Mouse (Mus musculus): ENCODE results near the gene Ttn. TPM values are rescaled to one million over a fixed set of nuclear protein-coding genes. Genes with fewer than 3 reads are reported as not detected.

Ttn gene
- polyA plus RNA-seq, 1 experiment: not detected

- no peaks in the 10 kb centered on the region for H3K4me1 ChIP-seq (ENCODE audit: control insufficient read depth, insufficient read depth, low read length)
- 95% methylated on average over 4 of the region's 4 CpGs for WGBS
- TF ChIP-seq POLR2A (IDR thresholded peaks at IDR 0.05; ENCODE audit: insufficient read depth, low read depth, low read length): no peak
- H3K27ac ChIP-seq (ENCODE audit: insufficient read depth, low read depth, low read length): no peak overlapping the region
- no peak overlapping the region for H3K4me3 ChIP-seq (ENCODE audit: insufficient read depth, low read depth, low read length)
Observed at GRCm38 (mm10) chr2:76987317-76987716, 5.0 kb upstream of the Ttn start.

- no peak for TF ChIP-seq CTCF (IDR thresholded peaks at IDR 0.05; ENCODE audit: insufficient read depth, low read depth, low read length)
- TF ChIP-seq POLR2A (IDR thresholded peaks at IDR 0.05; ENCODE audit: insufficient read depth, low read depth, low read length): no peak
- Histone ChIP-seq H3K4me3 (ENCODE audit: insufficient read depth, low read depth, low read length) (no peak overlapping the region), H3K4me1 (ENCODE audit: control insufficient read depth, insufficient read depth, low read length) (no peaks in the 10 kb centered on the region), H3K27ac (ENCODE audit: insufficient read depth, low read depth, low read length) (no peak overlapping the region)
- 65% methylated on average over 5 of the region's 5 CpGs for WGBS
Observed at GRCm38 (mm10) chr2:76984384-76984783, 2.0 kb upstream of the Ttn start.

- 81% methylated on average over 5 of the region's 5 CpGs for WGBS
- Histone ChIP-seq H3K4me3 (ENCODE audit: insufficient read depth, low read depth, low read length) (no peak overlapping the region), H3K27ac (ENCODE audit: insufficient read depth, low read depth, low read length) (no peak overlapping the region), H3K4me1 (ENCODE audit: control insufficient read depth, insufficient read depth, low read length) (no peaks in the 10 kb centered on the region)
- TF ChIP-seq POLR2A (IDR thresholded peaks at IDR 0.05; ENCODE audit: insufficient read depth, low read depth, low read length) (no peak), CTCF (IDR thresholded peaks at IDR 0.05; ENCODE audit: insufficient read depth, low read depth, low read length) (no peak)
Observed at GRCm38 (mm10) chr2:76983601-76984000, 1.3 kb upstream of the Ttn start.

GRCm38 (mm10) chr2:76981717-76982116, 630 bp downstream of the Ttn start:
- no peaks in the 10 kb centered on the region for H3K4me1 ChIP-seq (ENCODE audit: control insufficient read depth, insufficient read depth, low read length)
- H3K27ac ChIP-seq (ENCODE audit: insufficient read depth, low read depth, low read length): no peak overlapping the region
- no peak for TF ChIP-seq CTCF (IDR thresholded peaks at IDR 0.05; ENCODE audit: insufficient read depth, low read depth, low read length)
- TF ChIP-seq POLR2A (IDR thresholded peaks at IDR 0.05; ENCODE audit: insufficient read depth, low read depth, low read length): no peak
- no peak overlapping the region for H3K4me3 ChIP-seq (ENCODE audit: insufficient read depth, low read depth, low read length)
- 88% methylated on average over 5 of the region's 5 CpGs for WGBS

- no peak overlapping the region for H3K27ac ChIP-seq (ENCODE audit: insufficient read depth, low read depth, low read length)
- TF ChIP-seq POLR2A (IDR thresholded peaks at IDR 0.05; ENCODE audit: insufficient read depth, low read depth, low read length) (no peak), CTCF (IDR thresholded peaks at IDR 0.05; ENCODE audit: insufficient read depth, low read depth, low read length) (no peak)
- no peaks in the 10 kb centered on the region for H3K4me1 ChIP-seq (ENCODE audit: control insufficient read depth, insufficient read depth, low read length)
- no peak overlapping the region for H3K4me3 ChIP-seq (ENCODE audit: insufficient read depth, low read depth, low read length)
- 66% methylated on average over 9 of the region's 9 CpGs for WGBS
Observed at GRCm38 (mm10) chr2:76980146-76980545, 2.2 kb downstream of the Ttn start.

- no peak for TF ChIP-seq POLR2A (IDR thresholded peaks at IDR 0.05; ENCODE audit: insufficient read depth, low read depth, low read length)
- no peak for TF ChIP-seq CTCF (IDR thresholded peaks at IDR 0.05; ENCODE audit: insufficient read depth, low read depth, low read length)
- Histone ChIP-seq H3K27ac (ENCODE audit: insufficient read depth, low read depth, low read length) (no peak overlapping the region), H3K4me1 (ENCODE audit: control insufficient read depth, insufficient read depth, low read length) (no peaks in the 10 kb centered on the region), H3K4me3 (ENCODE audit: insufficient read depth, low read depth, low read length) (no peak overlapping the region)
- WGBS: 76% methylated on average over 6 of the region's 6 CpGs
Observed at GRCm38 (mm10) chr2:76977650-76978049, 4.7 kb downstream of the Ttn start.

- Histone ChIP-seq H3K4me3 (ENCODE audit: insufficient read depth, low read depth, low read length) (no peak overlapping the region), H3K27ac (ENCODE audit: insufficient read depth, low read depth, low read length) (no peak overlapping the region), H3K4me1 (ENCODE audit: control insufficient read depth, insufficient read depth, low read length) (no peaks in the 10 kb centered on the region)
- 58% methylated on average over 4 of the region's 4 CpGs for WGBS
- no peak for TF ChIP-seq CTCF (IDR thresholded peaks at IDR 0.05; ENCODE audit: insufficient read depth, low read depth, low read length)
- TF ChIP-seq POLR2A (IDR thresholded peaks at IDR 0.05; ENCODE audit: insufficient read depth, low read depth, low read length): no peak
Observed at GRCm38 (mm10) chr2:76972051-76972450, 10.3 kb downstream of the Ttn start.

- Histone ChIP-seq H3K27ac (ENCODE audit: insufficient read depth, low read depth, low read length) (no peak overlapping the region), H3K4me1 (ENCODE audit: control insufficient read depth, insufficient read depth, low read length) (no peaks in the 10 kb centered on the region), H3K4me3 (ENCODE audit: insufficient read depth, low read depth, low read length) (no peak overlapping the region)
- 26% methylated on average over 5 of the region's 5 CpGs for WGBS
- TF ChIP-seq CTCF (IDR thresholded peaks at IDR 0.05; ENCODE audit: insufficient read depth, low read depth, low read length): no peak
- TF ChIP-seq POLR2A (IDR thresholded peaks at IDR 0.05; ENCODE audit: insufficient read depth, low read depth, low read length): no peak
Observed at GRCm38 (mm10) chr2:76971069-76971468, 11.3 kb downstream of the Ttn start.

- 7% methylated on average over 4 of the region's 4 CpGs for WGBS
- Histone ChIP-seq H3K27ac (ENCODE audit: insufficient read depth, low read depth, low read length) (no peak overlapping the region), H3K4me1 (ENCODE audit: control insufficient read depth, insufficient read depth, low read length) (no peaks in the 10 kb centered on the region), H3K4me3 (ENCODE audit: insufficient read depth, low read depth, low read length) (no peak overlapping the region)
- TF ChIP-seq POLR2A (IDR thresholded peaks at IDR 0.05; ENCODE audit: insufficient read depth, low read depth, low read length) (no peak), CTCF (IDR thresholded peaks at IDR 0.05; ENCODE audit: insufficient read depth, low read depth, low read length) (no peak)
Observed at GRCm38 (mm10) chr2:76970669-76971068, 11.7 kb downstream of the Ttn start.

GRCm38 (mm10) chr2:76970204-76970603, 12.1 kb downstream of the Ttn start:
- TF ChIP-seq CTCF (IDR thresholded peaks at IDR 0.05; ENCODE audit: insufficient read depth, low read depth, low read length) (no peak), POLR2A (IDR thresholded peaks at IDR 0.05; ENCODE audit: insufficient read depth, low read depth, low read length) (no peak)
- H3K27ac ChIP-seq (ENCODE audit: insufficient read depth, low read depth, low read length): no peak overlapping the region
- 41% methylated on average over 6 of the region's 6 CpGs for WGBS
- H3K4me1 ChIP-seq (ENCODE audit: control insufficient read depth, insufficient read depth, low read length): no peaks in the 10 kb centered on the region
- no peak overlapping the region for H3K4me3 ChIP-seq (ENCODE audit: insufficient read depth, low read depth, low read length)
